Mouse (Mus musculus): ENCODE data around the gene Mpp3. TPM values are rescaled to one million over a fixed set of nuclear protein-coding genes. Genes with fewer than 3 reads are reported as not detected.

Gene Mpp3
- polyA plus RNA-seq, 1 experiment: 3.8 TPM

GRCm38 (mm10) chr11:102015472-102015871, 12.8 kb downstream of the Mpp3 start:
- H3K27me3 ChIP-seq (ENCODE audit: control insufficient read depth, insufficient read depth, low read length, poor library complexity, severe bottlenecking): no peaks in the 10 kb centered on the region
- H3K9me3 ChIP-seq (replicated peaks; ENCODE audit: control insufficient read depth, insufficient read depth, low read length, poor library complexity, severe bottlenecking): no peaks in the 10 kb centered on the region
- H3K36me3 ChIP-seq (ENCODE audit: control insufficient read depth, insufficient read depth, low read length, poor library complexity, severe bottlenecking): no peaks in the 10 kb centered on the region
- TF ChIP-seq CTCF (IDR thresholded peaks at IDR 0.05; ENCODE audit: low read depth, low read length): no peak
- no peak for TF ChIP-seq POLR2A (IDR thresholded peaks at IDR 0.05; ENCODE audit: insufficient read depth, low read length)
- no peak for TF ChIP-seq EP300 (IDR thresholded peaks at IDR 0.05; ENCODE audit: insufficient read depth, low read depth, low read length)
- no peak overlapping the region for H3K9ac ChIP-seq (ENCODE audit: low read depth, poor library complexity, severe bottlenecking)
- H3K4me3 ChIP-seq (ENCODE audit: low read depth, low read length): no peak overlapping the region
- no peak overlapping the region for H3K27ac ChIP-seq (ENCODE audit: insufficient read depth, low read length)
- H3K4me1 ChIP-seq (ENCODE audit: control insufficient read depth, insufficient read depth, low read length): no peaks in the 10 kb centered on the region

- Histone ChIP-seq H3K9me3 (replicated peaks; ENCODE audit: control insufficient read depth, insufficient read depth, low read length, poor library complexity, severe bottlenecking) (no peaks in the 10 kb centered on the region), H3K4me3 (ENCODE audit: low read depth, low read length) (no peak overlapping the region), H3K27ac (ENCODE audit: insufficient read depth, low read length) (no peak overlapping the region), H3K4me1 (ENCODE audit: control insufficient read depth, insufficient read depth, low read length) (no peaks in the 10 kb centered on the region), H3K9ac (ENCODE audit: low read depth, poor library complexity, severe bottlenecking) (no peak overlapping the region), H3K27me3 (ENCODE audit: control insufficient read depth, insufficient read depth, low read length, poor library complexity, severe bottlenecking) (no peaks in the 10 kb centered on the region), H3K36me3 (ENCODE audit: control insufficient read depth, insufficient read depth, low read length, poor library complexity, severe bottlenecking) (no peaks in the 10 kb centered on the region)
- no peak for TF ChIP-seq CTCF (IDR thresholded peaks at IDR 0.05; ENCODE audit: low read depth, low read length)
- no peak for TF ChIP-seq EP300 (IDR thresholded peaks at IDR 0.05; ENCODE audit: insufficient read depth, low read depth, low read length)
- no peak for TF ChIP-seq POLR2A (IDR thresholded peaks at IDR 0.05; ENCODE audit: insufficient read depth, low read length)
These were observed 15.1 kb downstream of the Mpp3 start for GRCm38 (mm10) chr11:102013201-102013600.

- Histone ChIP-seq H3K9me3 (replicated peaks; ENCODE audit: control insufficient read depth, insufficient read depth, low read length, poor library complexity, severe bottlenecking) (no peaks in the 10 kb centered on the region), H3K9ac (ENCODE audit: low read depth, poor library complexity, severe bottlenecking) (no peak overlapping the region), H3K27ac (ENCODE audit: insufficient read depth, low read length) (no peak overlapping the region), H3K4me3 (ENCODE audit: low read depth, low read length) (no peak overlapping the region), H3K4me1 (ENCODE audit: control insufficient read depth, insufficient read depth, low read length) (no peaks in the 10 kb centered on the region), H3K36me3 (ENCODE audit: control insufficient read depth, insufficient read depth, low read length, poor library complexity, severe bottlenecking) (no peaks in the 10 kb centered on the region), H3K27me3 (ENCODE audit: control insufficient read depth, insufficient read depth, low read length, poor library complexity, severe bottlenecking) (no peaks in the 10 kb centered on the region)
- no peak for TF ChIP-seq CTCF (IDR thresholded peaks at IDR 0.05; ENCODE audit: low read depth, low read length)
- TF ChIP-seq POLR2A (IDR thresholded peaks at IDR 0.05; ENCODE audit: insufficient read depth, low read length): no peak
- TF ChIP-seq EP300 (IDR thresholded peaks at IDR 0.05; ENCODE audit: insufficient read depth, low read depth, low read length): no peak
These were observed 16.8 kb downstream of the Mpp3 start for GRCm38 (mm10) chr11:102011510-102011909.

- Histone ChIP-seq H3K9ac (ENCODE audit: low read depth, poor library complexity, severe bottlenecking) (no peak overlapping the region), H3K27ac (ENCODE audit: insufficient read depth, low read length) (no peak overlapping the region), H3K27me3 (ENCODE audit: control insufficient read depth, insufficient read depth, low read length, poor library complexity, severe bottlenecking) (no peaks in the 10 kb centered on the region), H3K4me3 (ENCODE audit: low read depth, low read length) (no peak overlapping the region), H3K36me3 (ENCODE audit: control insufficient read depth, insufficient read depth, low read length, poor library complexity, severe bottlenecking) (no peaks in the 10 kb centered on the region), H3K9me3 (replicated peaks; ENCODE audit: control insufficient read depth, insufficient read depth, low read length, poor library complexity, severe bottlenecking) (no peaks in the 10 kb centered on the region), H3K4me1 (ENCODE audit: control insufficient read depth, insufficient read depth, low read length) (no peaks in the 10 kb centered on the region)
- TF ChIP-seq EP300 (IDR thresholded peaks at IDR 0.05; ENCODE audit: insufficient read depth, low read depth, low read length) (no peak), CTCF (IDR thresholded peaks at IDR 0.05; ENCODE audit: low read depth, low read length) (no peak), POLR2A (IDR thresholded peaks at IDR 0.05; ENCODE audit: insufficient read depth, low read length) (no peak)
These were observed 18.1 kb downstream of the Mpp3 start for GRCm38 (mm10) chr11:102010140-102010539.

- H3K4me3 ChIP-seq (ENCODE audit: low read depth, low read length): no peak overlapping the region
- H3K27me3 ChIP-seq (ENCODE audit: control insufficient read depth, insufficient read depth, low read length, poor library complexity, severe bottlenecking): no peaks in the 10 kb centered on the region
- TF ChIP-seq CTCF (IDR thresholded peaks at IDR 0.05; ENCODE audit: low read depth, low read length) (no peak), EP300 (IDR thresholded peaks at IDR 0.05; ENCODE audit: insufficient read depth, low read depth, low read length) (no peak), POLR2A (IDR thresholded peaks at IDR 0.05; ENCODE audit: insufficient read depth, low read length) (no peak)
- no peaks in the 10 kb centered on the region for H3K9me3 ChIP-seq (replicated peaks; ENCODE audit: control insufficient read depth, insufficient read depth, low read length, poor library complexity, severe bottlenecking)
- H3K9ac ChIP-seq (ENCODE audit: low read depth, poor library complexity, severe bottlenecking): no peak overlapping the region
- H3K4me1 ChIP-seq (ENCODE audit: control insufficient read depth, insufficient read depth, low read length): no peaks in the 10 kb centered on the region
- no peaks in the 10 kb centered on the region for H3K36me3 ChIP-seq (ENCODE audit: control insufficient read depth, insufficient read depth, low read length, poor library complexity, severe bottlenecking)
- no peak overlapping the region for H3K27ac ChIP-seq (ENCODE audit: insufficient read depth, low read length)
These were observed 19.2 kb downstream of the Mpp3 start for GRCm38 (mm10) chr11:102008954-102009637.

GRCm38 (mm10) chr11:102008372-102008771, 19.9 kb downstream of the Mpp3 start:
- Histone ChIP-seq H3K9ac (ENCODE audit: low read depth, poor library complexity, severe bottlenecking) (no peak overlapping the region), H3K9me3 (replicated peaks; ENCODE audit: control insufficient read depth, insufficient read depth, low read length, poor library complexity, severe bottlenecking) (no peaks in the 10 kb centered on the region), H3K27ac (ENCODE audit: insufficient read depth, low read length) (no peak overlapping the region), H3K27me3 (ENCODE audit: control insufficient read depth, insufficient read depth, low read length, poor library complexity, severe bottlenecking) (no peaks in the 10 kb centered on the region), H3K36me3 (ENCODE audit: control insufficient read depth, insufficient read depth, low read length, poor library complexity, severe bottlenecking) (no peaks in the 10 kb centered on the region), H3K4me3 (ENCODE audit: low read depth, low read length) (no peak overlapping the region), H3K4me1 (ENCODE audit: control insufficient read depth, insufficient read depth, low read length) (no peaks in the 10 kb centered on the region)
- TF ChIP-seq CTCF (IDR thresholded peaks at IDR 0.05; ENCODE audit: low read depth, low read length) (no peak), EP300 (IDR thresholded peaks at IDR 0.05; ENCODE audit: insufficient read depth, low read depth, low read length) (no peak), POLR2A (IDR thresholded peaks at IDR 0.05; ENCODE audit: insufficient read depth, low read length) (no peak)
